Mouse (Mus musculus): Measurements from ENCODE around the gene Smad3. TPM values are rescaled to one million over a fixed set of nuclear protein-coding genes. Genes with fewer than 3 reads are reported as not detected.

Gene Smad3
- polyA plus RNA-seq, 1 experiment from 2014 or later, result 27.7 TPM

DNA sequence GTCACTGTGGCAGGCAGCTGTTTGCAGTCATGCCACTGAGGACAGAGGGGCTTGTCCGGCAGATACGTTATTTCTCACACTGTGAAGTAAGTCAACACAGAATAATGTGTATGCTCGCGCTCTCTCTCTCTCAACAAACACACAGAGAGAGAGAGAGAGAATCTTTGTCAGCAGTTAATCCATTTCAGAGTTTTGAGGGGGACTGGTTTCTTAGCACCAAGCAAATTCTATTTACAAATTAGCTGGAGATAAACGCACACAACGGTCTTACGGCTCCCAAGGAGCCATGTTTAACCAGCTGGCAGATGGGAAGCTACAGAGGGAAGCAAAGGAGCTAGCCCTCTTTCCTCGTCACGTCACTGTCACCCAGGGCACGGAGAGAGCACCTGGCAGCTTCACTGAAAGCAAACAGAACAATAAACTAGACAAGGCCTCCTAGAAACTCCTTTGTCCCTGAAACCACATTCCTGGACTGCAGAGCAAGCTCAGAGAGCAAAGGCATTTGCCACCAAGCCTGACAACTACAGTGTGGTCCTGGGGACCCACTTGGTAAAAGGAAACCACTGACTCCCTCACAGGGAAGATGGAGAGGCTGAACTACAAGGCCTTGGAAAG is 7.3 kb downstream of the Smad3 start:
- H3K27me3 ChIP-seq (ENCODE audit: low read depth, poor library complexity, severe bottlenecking), result no peaks in the 10 kb centered on the region
- no peak overlapping the region for H3K4me3 ChIP-seq
- H3K36me3 ChIP-seq, result peaks cover 19% of the 10 kb centered on the region; the same call in 1 of the 2 replicates
- no peaks in the 10 kb centered on the region for H3K9me3 ChIP-seq (replicated peaks)
- 69% methylated on average over 10 of the region's 10 CpGs for whole genome bisulfite sequencing
- H3K4me1 ChIP-seq, result peaks cover 94% of the 10 kb centered on the region
- no peak for DNase-seq (ENCODE audit: low spot score)
- peak overlapping the region; percentile 31; the same call in 1 of the 2 replicates for H3K27ac ChIP-seq

DNA sequence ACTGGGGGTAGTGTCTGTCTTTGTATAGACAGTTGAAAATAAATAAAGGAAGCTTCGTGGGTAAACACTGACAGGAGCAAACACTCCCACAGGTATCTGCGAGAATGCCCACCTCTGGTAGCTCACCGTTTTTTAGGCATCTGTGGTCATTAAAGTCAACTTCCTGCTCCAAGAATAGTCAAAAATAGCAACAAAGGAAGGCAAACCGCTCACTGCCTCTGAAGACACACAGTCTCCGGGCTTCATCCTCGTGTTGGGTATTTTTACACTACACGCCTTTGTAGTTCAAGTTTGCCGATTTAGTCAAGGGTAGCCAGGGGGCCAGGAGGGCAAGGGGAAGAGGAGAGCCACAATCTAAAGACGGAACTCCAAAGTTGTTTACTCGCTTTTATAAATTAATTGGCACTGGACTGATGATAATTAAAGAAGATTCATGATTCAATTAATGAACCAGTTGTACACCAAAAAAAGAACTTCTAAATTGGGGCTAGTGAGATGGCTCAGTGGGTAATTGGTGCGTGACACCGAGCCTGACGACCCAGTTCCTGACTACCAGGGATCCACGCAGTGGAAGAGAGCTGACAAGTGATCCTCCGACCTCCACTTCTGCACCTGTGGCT is 8.4 kb downstream of the Smad3 start:
- peak overlapping the region; percentile 58; the same call in 1 of the 2 replicates for H3K27ac ChIP-seq
- no peaks in the 10 kb centered on the region for H3K27me3 ChIP-seq (ENCODE audit: low read depth, poor library complexity, severe bottlenecking)
- WGBS, result 60% methylated on average over 15 of the region's 15 CpGs
- H3K36me3 ChIP-seq, result peaks cover 18% of the 10 kb centered on the region
- no peak for DNase-seq (ENCODE audit: low spot score)
- peaks cover 88% of the 10 kb centered on the region for H3K4me1 ChIP-seq
- H3K9me3 ChIP-seq (replicated peaks), result no peaks in the 10 kb centered on the region
- no peak overlapping the region for H3K4me3 ChIP-seq

DNA sequence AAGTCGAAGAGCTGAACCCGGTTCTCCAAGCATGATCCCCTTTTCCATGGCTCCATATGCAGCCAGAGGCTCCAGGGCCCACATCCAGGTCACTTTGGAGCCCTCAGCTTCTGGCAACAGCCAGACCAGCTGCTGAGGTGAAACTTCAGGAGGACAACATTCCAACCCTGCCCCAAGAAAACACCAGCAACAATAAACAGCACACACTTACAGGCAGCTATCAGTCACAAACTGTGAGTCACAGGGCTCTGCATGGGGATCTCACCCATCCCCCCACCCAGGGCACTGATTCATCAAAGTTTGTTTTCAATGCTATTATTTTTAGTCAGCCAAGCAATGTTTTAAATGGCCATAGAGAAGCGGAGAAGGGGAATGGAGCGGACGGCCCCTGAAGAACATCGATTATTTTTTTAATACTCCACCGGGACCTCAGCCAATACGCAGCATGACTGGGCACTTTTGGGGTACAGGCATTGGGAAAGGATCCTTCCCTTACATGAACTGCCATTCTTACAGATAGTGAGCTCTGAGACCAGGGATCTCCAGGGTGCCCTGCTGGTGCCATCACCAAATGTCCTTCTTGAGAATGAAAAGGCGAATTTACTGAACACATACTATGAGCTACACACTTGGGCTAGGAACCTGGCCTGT is 10.0 kb downstream of the Smad3 start:
- DNase-seq (ENCODE audit: low spot score), result no peak
- Histone ChIP-seq H3K9me3 (replicated peaks) (no peaks in the 10 kb centered on the region), H3K27ac (no peak overlapping the region), H3K27me3 (ENCODE audit: low read depth, poor library complexity, severe bottlenecking) (no peaks in the 10 kb centered on the region), H3K4me1 (peaks cover 86% of the 10 kb centered on the region), H3K36me3 (peaks cover 18% of the 10 kb centered on the region), H3K4me3 (no peak overlapping the region)
- WGBS, result 93% methylated on average over 9 of the region's 9 CpGs

DNA sequence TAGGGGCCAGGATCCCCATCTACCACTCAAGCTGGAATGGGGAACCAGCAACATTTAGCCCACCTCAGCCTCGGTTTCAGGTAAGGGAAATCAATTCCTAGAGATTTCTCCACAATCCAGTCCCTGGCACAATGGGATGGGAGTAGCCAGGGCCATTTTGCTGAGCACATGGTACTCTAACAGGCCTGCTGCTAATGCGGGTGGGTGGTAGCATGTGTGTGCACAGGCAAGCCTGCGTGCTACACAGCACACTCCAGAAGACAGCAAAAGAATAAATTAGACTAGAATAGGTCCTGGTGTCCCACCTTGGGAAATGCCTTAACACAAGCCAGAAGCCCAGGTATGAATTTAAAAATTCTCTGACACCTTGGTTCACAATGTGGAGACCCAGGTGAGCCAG is 10.8 kb downstream of the Smad3 start:
- Histone ChIP-seq H3K27ac (no peak overlapping the region), H3K36me3 (peaks cover 20% of the 10 kb centered on the region), H3K4me1 (peaks cover 86% of the 10 kb centered on the region), H3K9me3 (replicated peaks) (no peaks in the 10 kb centered on the region), H3K4me3 (no peak overlapping the region), H3K27me3 (ENCODE audit: low read depth, poor library complexity, severe bottlenecking) (no peaks in the 10 kb centered on the region)
- 91% methylated on average over 3 of the region's 3 CpGs for WGBS
- no peak for DNase-seq (ENCODE audit: low spot score)

DNA sequence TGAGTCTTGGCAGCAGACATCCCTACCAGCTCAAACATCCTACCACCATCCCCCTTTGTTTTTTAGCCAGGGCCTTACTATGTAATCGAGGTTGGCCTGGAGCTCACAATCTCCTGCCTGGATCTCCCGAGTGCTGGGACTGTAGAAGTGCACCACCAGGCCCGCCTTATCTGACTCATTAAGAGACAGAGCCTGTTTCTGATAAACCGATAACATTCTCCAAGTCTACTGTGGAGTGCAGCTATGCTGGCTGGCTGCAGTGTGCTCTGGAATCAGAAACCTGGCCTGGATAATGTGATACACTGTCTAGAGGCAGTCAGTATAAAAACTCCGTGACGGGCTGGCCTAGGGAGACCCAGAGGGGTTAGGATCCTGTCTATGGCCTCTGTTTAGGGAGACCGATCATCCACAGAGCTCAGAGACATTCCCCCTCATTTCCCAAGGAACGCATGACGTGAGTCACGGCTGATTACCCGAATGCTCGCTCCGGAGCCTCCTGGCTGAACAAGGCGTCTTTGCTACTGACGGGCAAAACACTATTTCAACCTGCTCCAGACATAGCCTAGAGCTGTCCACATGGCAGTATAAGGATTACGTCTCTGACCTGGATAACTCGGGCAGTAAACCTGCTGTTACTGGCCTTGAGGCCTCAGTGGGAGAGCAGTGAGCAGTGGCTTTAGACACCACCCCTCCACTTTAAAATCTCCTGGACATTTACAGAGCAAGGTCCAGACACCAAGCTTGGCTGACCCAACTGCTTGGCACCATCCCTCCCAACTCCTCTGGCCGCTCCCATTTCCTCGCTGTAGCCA is 11.8 kb downstream of the Smad3 start:
- H3K4me1 ChIP-seq, result peaks cover 86% of the 10 kb centered on the region
- H3K27ac ChIP-seq, result peak overlapping the region; percentile 21
- WGBS, result 46% methylated on average over 19 of the region's 19 CpGs
- peaks cover 16% of the 10 kb centered on the region for H3K36me3 ChIP-seq
- DNase-seq (ENCODE audit: low spot score), result no peak
- H3K27me3 ChIP-seq (ENCODE audit: low read depth, poor library complexity, severe bottlenecking), result no peaks in the 10 kb centered on the region
- no peak overlapping the region for H3K4me3 ChIP-seq
- no peaks in the 10 kb centered on the region for H3K9me3 ChIP-seq (replicated peaks)

DNA sequence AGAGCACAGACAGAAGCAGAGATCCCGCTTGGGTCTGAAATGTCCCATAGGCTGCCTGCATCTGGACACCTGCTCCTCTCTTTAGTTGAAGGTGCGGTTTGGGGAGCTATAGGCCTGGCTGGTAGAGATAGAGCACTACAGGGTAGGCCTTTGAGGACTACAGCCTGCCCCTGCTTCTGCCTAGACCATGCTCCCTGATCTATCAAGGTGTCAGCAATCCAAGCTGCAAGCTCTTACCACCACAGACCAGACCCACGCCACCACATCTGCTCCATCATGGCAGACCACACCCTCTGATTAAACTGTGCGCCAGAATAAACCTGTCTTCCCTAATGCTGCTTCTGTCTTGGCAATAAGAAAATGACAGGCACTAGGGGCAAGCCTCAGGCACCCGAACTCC is 13.2 kb downstream of the Smad3 start:
- Histone ChIP-seq H3K4me1 (peaks cover 83% of the 10 kb centered on the region), H3K27ac (no peak overlapping the region), H3K9me3 (replicated peaks) (no peaks in the 10 kb centered on the region), H3K4me3 (no peak overlapping the region), H3K36me3 (peaks cover 22% of the 10 kb centered on the region), H3K27me3 (ENCODE audit: low read depth, poor library complexity, severe bottlenecking) (no peaks in the 10 kb centered on the region)
- WGBS, result 90% methylated on average over 5 of the region's 5 CpGs
- no peak for DNase-seq (ENCODE audit: low spot score)

DNA sequence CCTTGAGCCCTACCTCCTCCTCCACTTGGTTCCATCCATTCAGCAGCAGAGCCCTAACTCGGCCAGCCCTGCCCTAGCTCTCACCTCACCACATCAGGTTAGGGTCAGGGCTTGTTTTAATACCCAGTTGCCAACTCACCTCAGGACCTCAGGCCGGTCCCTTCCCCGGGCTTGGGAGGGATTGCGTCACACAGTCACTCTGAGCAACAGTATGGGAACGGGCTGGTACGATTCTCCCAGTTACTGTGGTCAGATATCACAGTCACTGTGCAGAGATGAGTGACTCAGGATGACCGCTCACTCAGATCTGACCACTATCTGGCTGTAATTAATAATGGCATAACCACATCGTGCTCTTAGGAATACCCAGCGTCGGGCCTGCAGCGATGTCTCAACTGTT is 14.0 kb downstream of the Smad3 start:
- no peak for DNase-seq (ENCODE audit: low spot score)
- Histone ChIP-seq H3K36me3 (peaks cover 31% of the 10 kb centered on the region), H3K27ac (no peak overlapping the region), H3K27me3 (ENCODE audit: low read depth, poor library complexity, severe bottlenecking) (no peaks in the 10 kb centered on the region), H3K9me3 (replicated peaks) (no peaks in the 10 kb centered on the region), H3K4me3 (no peak overlapping the region), H3K4me1 (peaks cover 83% of the 10 kb centered on the region)
- 93% methylated on average over 11 of the region's 11 CpGs for WGBS

DNA sequence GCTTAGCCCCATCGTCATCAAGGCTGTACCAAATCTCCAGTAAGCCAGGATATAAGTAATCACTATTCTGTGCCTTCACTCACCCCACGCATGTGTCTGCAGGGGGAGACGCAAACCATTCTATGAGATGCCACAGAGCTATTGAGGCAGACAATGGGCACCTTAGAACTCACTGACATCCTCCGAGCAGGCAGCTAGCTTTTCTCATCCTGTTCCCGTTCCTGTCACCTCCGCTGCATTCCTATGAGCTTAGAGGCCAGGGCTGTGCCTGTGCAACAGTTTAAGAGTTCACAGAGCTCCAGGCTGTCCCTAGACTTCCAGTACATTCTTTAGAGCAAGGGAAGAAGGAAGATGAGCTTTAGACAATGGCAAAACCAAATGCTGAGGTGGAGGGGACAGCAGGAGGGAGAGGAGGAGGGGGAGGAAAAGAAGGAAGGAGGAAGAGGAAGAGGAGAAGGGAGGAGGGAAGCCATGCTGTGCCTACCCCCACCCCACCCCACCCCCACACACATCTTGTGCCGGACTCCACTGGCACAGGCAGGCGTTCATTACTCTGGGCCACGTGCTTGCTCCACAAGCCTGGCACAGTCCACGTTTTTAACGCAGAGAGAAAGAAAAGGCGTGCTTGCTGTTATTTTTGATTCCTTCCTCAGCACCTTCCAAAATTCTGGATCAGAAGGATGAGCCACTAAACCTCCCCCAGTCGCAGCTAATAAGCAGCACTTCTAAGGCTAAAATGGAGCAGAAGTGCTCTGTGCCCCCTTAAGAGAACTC is 14.7 kb downstream of the Smad3 start:
- Histone ChIP-seq H3K4me1 (peaks cover 86% of the 10 kb centered on the region), H3K27me3 (ENCODE audit: low read depth, poor library complexity, severe bottlenecking) (no peaks in the 10 kb centered on the region), H3K4me3 (no peak overlapping the region), H3K9me3 (replicated peaks) (no peaks in the 10 kb centered on the region), H3K27ac (0 out of 2 replicates have a peak overlapping the region, but pooled peaks have one; percentile 32), H3K36me3 (peaks cover 34% of the 10 kb centered on the region)
- DNase-seq (ENCODE audit: low spot score), result no peak
- 74% methylated on average over 13 of the region's 13 CpGs for WGBS

DNA sequence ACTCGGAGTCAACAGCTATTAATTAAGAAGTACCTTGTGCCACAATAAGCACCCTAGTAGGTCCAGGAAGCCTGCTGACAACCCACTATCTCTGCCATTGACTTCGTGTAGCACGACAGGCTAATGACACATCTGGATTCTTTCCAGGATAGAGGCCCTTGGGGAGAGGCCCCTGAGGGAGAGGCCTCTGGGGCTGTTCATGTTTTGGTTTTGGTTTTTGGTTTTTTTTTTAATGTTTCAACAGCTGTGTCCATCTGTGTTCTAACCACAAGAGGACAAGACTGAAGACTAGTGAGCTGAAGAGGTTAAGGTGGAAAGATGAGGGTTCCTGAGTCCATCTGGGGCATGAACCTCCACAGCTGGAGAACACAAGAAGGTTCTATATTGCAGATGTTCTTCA is 15.5 kb downstream of the Smad3 start:
- WGBS, result 55% methylated on average over 3 of the region's 3 CpGs
- no peak overlapping the region for H3K27ac ChIP-seq

DNA sequence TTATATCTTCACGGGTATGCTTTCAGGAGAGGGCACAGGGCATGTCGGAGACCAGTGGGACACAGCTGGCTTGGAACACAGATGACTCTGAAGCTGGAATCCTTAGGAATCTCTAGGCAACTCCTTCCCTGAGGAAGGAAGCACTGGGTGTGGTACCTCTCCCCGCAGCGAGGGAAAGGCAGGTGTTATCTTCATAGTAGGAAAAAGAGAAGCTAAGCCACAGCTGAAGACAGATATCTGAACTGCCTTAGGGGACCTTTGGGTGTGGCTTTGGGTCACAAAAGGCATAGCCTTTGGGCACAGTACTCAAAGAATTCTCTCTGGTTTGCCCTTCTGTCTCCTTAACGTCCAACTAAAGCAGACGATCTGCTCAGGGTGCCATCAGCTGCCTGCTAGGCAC is 16.0 kb downstream of the Smad3 start:
- Histone ChIP-seq H3K4me3 (no peak overlapping the region), H3K27ac (no peak overlapping the region), H3K4me1 (peaks cover 86% of the 10 kb centered on the region), H3K9me3 (replicated peaks) (no peaks in the 10 kb centered on the region), H3K36me3 (peaks cover 34% of the 10 kb centered on the region), H3K27me3 (ENCODE audit: low read depth, poor library complexity, severe bottlenecking) (no peaks in the 10 kb centered on the region)
- no peak for DNase-seq (ENCODE audit: low spot score)
- 76% methylated on average over 6 of the region's 6 CpGs for WGBS

More for the DNA sequence above, 15.5 kb downstream of the Smad3 start:
- peaks cover 86% of the 10 kb centered on the region for H3K4me1 ChIP-seq
- no peak for DNase-seq (ENCODE audit: low spot score)
- H3K4me3 ChIP-seq, result no peak overlapping the region
- no peaks in the 10 kb centered on the region for H3K27me3 ChIP-seq (ENCODE audit: low read depth, poor library complexity, severe bottlenecking)
- peaks cover 34% of the 10 kb centered on the region for H3K36me3 ChIP-seq
- H3K9me3 ChIP-seq (replicated peaks), result no peaks in the 10 kb centered on the region

DNA sequence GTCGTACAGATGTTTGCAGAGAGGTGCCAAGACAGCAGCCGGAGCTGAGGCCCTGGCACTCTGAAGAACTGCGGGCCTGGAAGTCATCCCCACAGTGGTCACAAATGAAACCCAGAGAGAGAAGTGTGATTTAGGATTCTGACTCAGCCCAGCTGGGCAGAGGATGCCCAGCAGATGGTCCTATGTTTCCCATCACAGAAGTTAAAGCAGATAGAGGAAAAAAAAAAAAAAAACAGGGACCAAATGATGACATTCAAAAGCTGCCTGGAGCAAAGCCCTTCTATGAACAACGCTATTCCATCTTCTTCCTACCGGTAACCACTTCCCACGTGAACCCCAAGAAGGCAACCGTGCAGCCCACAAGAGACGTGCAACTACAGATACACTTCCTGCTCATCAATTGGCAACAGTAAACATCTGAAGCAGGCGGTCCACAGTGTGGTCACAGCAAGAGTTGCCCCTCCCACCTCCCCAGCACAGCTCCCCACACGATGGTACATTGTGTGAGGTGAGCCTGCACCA is 17.4 kb downstream of the Smad3 start:
- Histone ChIP-seq H3K27me3 (ENCODE audit: low read depth, poor library complexity, severe bottlenecking) (no peaks in the 10 kb centered on the region), H3K9me3 (replicated peaks) (no peaks in the 10 kb centered on the region), H3K4me3 (no peak overlapping the region), H3K27ac (no peak overlapping the region), H3K4me1 (peaks cover 87% of the 10 kb centered on the region), H3K36me3 (peaks cover 34% of the 10 kb centered on the region)
- WGBS, result 87% methylated on average over 10 of the region's 10 CpGs
- no peak for DNase-seq (ENCODE audit: low spot score)

DNA sequence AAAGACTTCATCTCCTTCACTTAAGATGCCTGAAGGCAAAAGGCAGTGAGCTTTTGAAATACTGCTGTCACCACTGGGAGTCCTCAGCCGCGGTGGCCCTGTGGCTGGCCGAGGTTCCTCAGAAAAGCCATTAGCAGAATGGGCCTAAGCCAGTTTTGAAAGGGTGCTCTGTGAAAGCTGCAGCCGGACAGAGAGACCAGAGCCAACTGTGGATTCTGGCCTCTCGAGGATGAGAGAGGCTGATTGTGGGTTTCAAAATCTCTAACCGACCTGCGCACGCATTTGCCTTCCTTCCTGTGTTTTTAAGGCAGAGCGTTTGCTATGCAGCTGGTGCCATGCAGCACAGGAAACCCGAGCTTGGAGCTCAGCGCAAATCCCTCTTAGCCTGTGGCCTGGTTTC is 19.0 kb downstream of the Smad3 start:
- WGBS, result 79% methylated on average over 11 of the region's 11 CpGs
- Histone ChIP-seq H3K9me3 (replicated peaks) (no peaks in the 10 kb centered on the region), H3K27me3 (ENCODE audit: low read depth, poor library complexity, severe bottlenecking) (no peaks in the 10 kb centered on the region), H3K4me1 (peaks cover 94% of the 10 kb centered on the region), H3K4me3 (no peak overlapping the region), H3K27ac (no peak overlapping the region), H3K36me3 (peaks cover 30% of the 10 kb centered on the region)
- DNase-seq (ENCODE audit: low spot score), result no peak
